Mouse (Mus musculus): ENCODE data around the gene Cmklr1. TPM values are rescaled to one million over a fixed set of nuclear protein-coding genes. Genes with fewer than 3 reads are reported as not detected.

The Cmklr1 gene
- polyA plus RNA-seq, 1 experiment from 2014 or later = 4.2 TPM

- ATAC-seq (ENCODE audit: insufficient read depth, low FRiP score) = no peak
- no peaks in the 10 kb centered on the region for H3K4me1 ChIP-seq (ENCODE audit: control insufficient read depth, insufficient read depth, low read length)
- 60% methylated on average over 4 of the region's 4 CpGs for WGBS
Observed at GRCm38 (mm10) chr5:113579128-113579527, 71.1 kb downstream of the Cmklr1 start.

GRCm38 (mm10) chr5:113578428-113578827 is 71.8 kb downstream of the Cmklr1 start:
- ATAC-seq (ENCODE audit: insufficient read depth, low FRiP score) = no peak
- Histone ChIP-seq H3K4me2 (ENCODE audit: low read depth, low read length) (no peak overlapping the region), H3K36me3 (ENCODE audit: control insufficient read depth, insufficient read depth, low read length) (no peaks in the 10 kb centered on the region), H3K9ac (ENCODE audit: low read length) (no peak overlapping the region), H3K4me1 (ENCODE audit: control insufficient read depth, insufficient read depth, low read length) (no peaks in the 10 kb centered on the region), H3K9me3 (replicated peaks; ENCODE audit: control insufficient read depth, low read length) (no peaks in the 10 kb centered on the region), H3K4me3 (replicated peaks; ENCODE audit: low read length) (no peak overlapping the region), H3K27ac (ENCODE audit: low read length) (no peak overlapping the region), H3K27me3 (ENCODE audit: control insufficient read depth, insufficient read depth, low read length) (no peaks in the 10 kb centered on the region)
- 83% methylated on average over 6 of the region's 6 CpGs for WGBS

More at GRCm38 (mm10) chr5:113579128-113579527, 71.1 kb downstream of the Cmklr1 start:
- H3K4me2 ChIP-seq (ENCODE audit: low read depth, low read length) = no peak overlapping the region
- H3K36me3 ChIP-seq (ENCODE audit: control insufficient read depth, insufficient read depth, low read length) = no peaks in the 10 kb centered on the region
- no peaks in the 10 kb centered on the region for H3K27me3 ChIP-seq (ENCODE audit: control insufficient read depth, insufficient read depth, low read length)
- H3K4me3 ChIP-seq (replicated peaks; ENCODE audit: low read length) = no peak overlapping the region
- no peaks in the 10 kb centered on the region for H3K9me3 ChIP-seq (replicated peaks; ENCODE audit: control insufficient read depth, low read length)
- no peak overlapping the region for H3K27ac ChIP-seq (ENCODE audit: low read length)
- H3K9ac ChIP-seq (ENCODE audit: low read length) = no peak overlapping the region

- no peak overlapping the region for H3K27ac ChIP-seq (ENCODE audit: low read length)
- WGBS = 77% methylated on average over 7 of the region's 7 CpGs
- H3K36me3 ChIP-seq (ENCODE audit: control insufficient read depth, insufficient read depth, low read length) = no peaks in the 10 kb centered on the region
- no peak for ATAC-seq (ENCODE audit: insufficient read depth, low FRiP score)
- H3K4me1 ChIP-seq (ENCODE audit: control insufficient read depth, insufficient read depth, low read length) = no peaks in the 10 kb centered on the region
- no peak overlapping the region for H3K9ac ChIP-seq (ENCODE audit: low read length)
- no peak overlapping the region for H3K4me3 ChIP-seq (replicated peaks; ENCODE audit: low read length)
- H3K27me3 ChIP-seq (ENCODE audit: control insufficient read depth, insufficient read depth, low read length) = no peaks in the 10 kb centered on the region
- no peak overlapping the region for H3K4me2 ChIP-seq (ENCODE audit: low read depth, low read length)
- H3K9me3 ChIP-seq (replicated peaks; ENCODE audit: control insufficient read depth, low read length) = no peaks in the 10 kb centered on the region
Observed at GRCm38 (mm10) chr5:113577555-113577954, 72.7 kb downstream of the Cmklr1 start.

- Histone ChIP-seq H3K36me3 (ENCODE audit: control insufficient read depth, insufficient read depth, low read length) (no peaks in the 10 kb centered on the region), H3K27me3 (ENCODE audit: control insufficient read depth, insufficient read depth, low read length) (no peaks in the 10 kb centered on the region), H3K27ac (ENCODE audit: low read length) (no peak overlapping the region), H3K4me3 (replicated peaks; ENCODE audit: low read length) (no peak overlapping the region), H3K4me1 (ENCODE audit: control insufficient read depth, insufficient read depth, low read length) (no peaks in the 10 kb centered on the region), H3K4me2 (ENCODE audit: low read depth, low read length) (no peak overlapping the region), H3K9me3 (replicated peaks; ENCODE audit: control insufficient read depth, low read length) (no peaks in the 10 kb centered on the region), H3K9ac (ENCODE audit: low read length) (no peak overlapping the region)
- 54% methylated on average over 7 of the region's 7 CpGs for WGBS
- no peak for ATAC-seq (ENCODE audit: insufficient read depth, low FRiP score)
Observed at GRCm38 (mm10) chr5:113570056-113570717, 80.0 kb downstream of the Cmklr1 start.

DNA sequence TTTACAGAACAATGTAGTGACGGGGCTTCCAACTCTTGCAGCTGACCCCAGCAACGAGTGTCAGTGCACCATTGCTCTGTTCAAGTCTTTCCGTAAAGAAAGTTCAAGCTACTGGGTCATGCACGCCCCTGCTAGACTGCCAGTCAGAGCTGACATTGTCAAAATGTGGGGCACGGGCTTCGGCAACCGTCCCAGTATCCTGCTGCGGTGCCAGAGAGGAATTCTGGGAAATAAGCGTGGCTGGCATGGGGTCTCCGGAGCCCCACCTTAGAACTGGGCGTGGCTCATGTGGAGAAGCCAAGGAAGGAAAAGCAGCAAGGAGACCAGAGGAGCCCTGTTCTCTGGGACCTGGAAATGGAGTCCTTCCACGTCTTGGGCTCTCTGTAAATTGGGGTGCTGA is 84.4 kb downstream of the Cmklr1 start:
- Histone ChIP-seq H3K4me2 (ENCODE audit: low read depth, low read length) (no peak overlapping the region), H3K9ac (ENCODE audit: low read length) (no peak overlapping the region), H3K36me3 (ENCODE audit: control insufficient read depth, insufficient read depth, low read length) (no peaks in the 10 kb centered on the region), H3K4me1 (ENCODE audit: control insufficient read depth, insufficient read depth, low read length) (no peaks in the 10 kb centered on the region), H3K27me3 (ENCODE audit: control insufficient read depth, insufficient read depth, low read length) (no peaks in the 10 kb centered on the region), H3K4me3 (replicated peaks; ENCODE audit: low read length) (no peak overlapping the region), H3K9me3 (replicated peaks; ENCODE audit: control insufficient read depth, low read length) (no peaks in the 10 kb centered on the region), H3K27ac (ENCODE audit: low read length) (no peak overlapping the region)
- no peak for ATAC-seq (ENCODE audit: insufficient read depth, low FRiP score)
- 65% methylated on average over 12 of the region's 12 CpGs for WGBS

GRCm38 (mm10) chr5:113565101-113565854 is 84.9 kb downstream of the Cmklr1 start:
- Histone ChIP-seq H3K4me2 (ENCODE audit: low read depth, low read length) (no peak overlapping the region), H3K36me3 (ENCODE audit: control insufficient read depth, insufficient read depth, low read length) (no peaks in the 10 kb centered on the region), H3K9me3 (replicated peaks; ENCODE audit: control insufficient read depth, low read length) (no peaks in the 10 kb centered on the region), H3K27ac (ENCODE audit: low read length) (no peak overlapping the region), H3K9ac (ENCODE audit: low read length) (no peak overlapping the region), H3K4me1 (ENCODE audit: control insufficient read depth, insufficient read depth, low read length) (no peaks in the 10 kb centered on the region), H3K4me3 (replicated peaks; ENCODE audit: low read length) (no peak overlapping the region), H3K27me3 (ENCODE audit: control insufficient read depth, insufficient read depth, low read length) (no peaks in the 10 kb centered on the region)
- no peak for ATAC-seq (ENCODE audit: insufficient read depth, low FRiP score)
- 73% methylated on average over 10 of the region's 10 CpGs for WGBS

- no peaks in the 10 kb centered on the region for H3K27me3 ChIP-seq (ENCODE audit: control insufficient read depth, insufficient read depth, low read length)
- H3K4me2 ChIP-seq (ENCODE audit: low read depth, low read length) = no peak overlapping the region
- H3K36me3 ChIP-seq (ENCODE audit: control insufficient read depth, insufficient read depth, low read length) = no peaks in the 10 kb centered on the region
- no peaks in the 10 kb centered on the region for H3K4me1 ChIP-seq (ENCODE audit: control insufficient read depth, insufficient read depth, low read length)
- no peak overlapping the region for H3K27ac ChIP-seq (ENCODE audit: low read length)
- WGBS = 26% methylated on average over 4 of the region's 4 CpGs
- H3K4me3 ChIP-seq (replicated peaks; ENCODE audit: low read length) = no peak overlapping the region
- ATAC-seq (ENCODE audit: insufficient read depth, low FRiP score) = no peak
- H3K9me3 ChIP-seq (replicated peaks; ENCODE audit: control insufficient read depth, low read length) = no peaks in the 10 kb centered on the region
- no peak overlapping the region for H3K9ac ChIP-seq (ENCODE audit: low read length)
Observed at GRCm38 (mm10) chr5:113564463-113564862, 85.8 kb downstream of the Cmklr1 start.

Other genes with a start within 250 kb of the Cmklr1 start
- 6.2 and 6.4 TPM in 2 replicates for gene Wscd2, start 160.1 kb downstream of the Cmklr1 start, polyA plus RNA-seq (2015; fragmentation: Nextera tagmentation; extraction: Ambion mirVana)
- not detected in 2 replicates for gene 1700069L16Rik, start 74.3 kb upstream of the Cmklr1 start, polyA plus RNA-seq (2015; fragmentation: Nextera tagmentation; extraction: Ambion mirVana)
- gene Ficd, start 85.4 kb upstream of the Cmklr1 start, polyA plus RNA-seq (2015; fragmentation: Nextera tagmentation; extraction: Ambion mirVana) = 7.0 and 9.1 TPM in 2 replicates
- gene Sart3, start 122.1 kb upstream of the Cmklr1 start, polyA plus RNA-seq (2015; fragmentation: Nextera tagmentation; extraction: Ambion mirVana) = 30.8 and 35.0 TPM in 2 replicates
- gene Iscu, start 122.3 kb upstream of the Cmklr1 start, polyA plus RNA-seq (2015; fragmentation: Nextera tagmentation; extraction: Ambion mirVana) = 97.0 and 112 TPM in 2 replicates
- gene Tmem119, start 150.1 kb upstream of the Cmklr1 start, polyA plus RNA-seq (2015; fragmentation: Nextera tagmentation; extraction: Ambion mirVana) = 71.4 and 73.0 TPM in 2 replicates
- 7.3 and 9.1 TPM in 2 replicates for gene Selplg, start 182.2 kb upstream of the Cmklr1 start, polyA plus RNA-seq (2015; fragmentation: Nextera tagmentation; extraction: Ambion mirVana)